Mouse (Mus musculus) kidney, adult 2 months (tissue): Measurements from ENCODE around the gene Gtf2i.

Source experiments
- CTCF ChIP-seq: fragments of 200-500 bp; conservative IDR thresholded peaks from 2 replicates; pipeline ENCODE4 v1.5.1; 2011; ENCODE audit warnings: low read depth, mild to moderate bottlenecking, control low read depth, low read length, moderate library complexity, mixed read lengths; ENCODE audit not compliant: insufficient read depth, insufficient read length
- POLR2A ChIP-seq: fragments of 200-500 bp; IDR thresholded peaks from one replicate; pipeline ENCODE4 v1.6.1; 2011; ENCODE audit warnings: low read depth, low read length, control low read depth

GRCm38 (mm10) chr5:134342503-134343205, 28.1 kb upstream of the Gtf2i start:
- no peak for TF ChIP-seq POLR2A
- no peak for TF ChIP-seq CTCF
